Mouse (Mus musculus) embryonic facial prominence, embryonic 11.5 days (tissue): Measurements from ENCODE around the gene Iqschfp. TPM values are rescaled to one million over a fixed set of nuclear protein-coding genes. Genes with fewer than 3 reads are reported as not detected.

ENCODE experiments used
- ATAC-seq: fragments of 200-750 bp; cut with Nextera tagmentation; replicated peaks from 2 replicates; pipeline ENCODE4 v1.8.0; 2017; ENCODE audit warnings: low read depth; ENCODE audit not compliant: insufficient number of reproducible peaks, low FRiP score, low TSS enrichment
- DNase-seq: peaks from one replicate; pipeline ENCODE4 v3.0.0-alpha.2; 2015; ENCODE audit warnings: low spot score
- H3K27ac ChIP-seq: fragments of 300-500 bp; sonication (generic); replicated peaks from 2 replicates; pipeline ENCODE4 v1.5.1; 2014; ENCODE audit warnings: mild to moderate bottlenecking, low read depth, low read length, control low read depth
- H3K27me3 ChIP-seq: fragments of 300-500 bp; sonication (generic); 2 replicates; pipeline ENCODE4 v1.6.1; 2014; ENCODE audit warnings: mild to moderate bottlenecking, low read length, moderate library complexity, mixed read lengths; ENCODE audit not compliant: control insufficient read depth, insufficient read depth
- H3K36me3 ChIP-seq: fragments of 300-500 bp; sonication (generic); replicated peaks from 2 replicates; pipeline ENCODE4 v1.6.1; 2014; ENCODE audit warnings: low read depth, mild to moderate bottlenecking, low read length, moderate library complexity, mixed read lengths; ENCODE audit not compliant: control insufficient read depth, insufficient read depth
- H3K4me1 ChIP-seq: fragments of 300-500 bp; sonication (generic); 2 replicates; pipeline ENCODE4 v1.6.1; 2014; ENCODE audit warnings: low read length, mixed read lengths; ENCODE audit not compliant: control insufficient read depth, insufficient read depth
- H3K4me2 ChIP-seq: fragments of 300-500 bp; sonication (generic); 2 replicates; pipeline ENCODE4 v1.6.1; 2014; ENCODE audit warnings: low read depth, mild to moderate bottlenecking, control low read depth, low read length, moderate library complexity
- H3K4me3 ChIP-seq: fragments of 300-500 bp; sonication (generic); 2 replicates; pipeline ENCODE4 v1.5.1; 2014; ENCODE audit warnings: low read depth, low read length, control low read depth
- H3K9ac ChIP-seq: fragments of 300-500 bp; sonication (generic); replicated peaks from 2 replicates; pipeline ENCODE4 v1.6.1; 2014; ENCODE audit warnings: mild to moderate bottlenecking, control low read depth, low read length
- H3K9me3 ChIP-seq: fragments of 300-500 bp; sonication (generic); replicated peaks from 2 replicates; pipeline ENCODE4 v1.6.1; 2016; ENCODE audit warnings: mild to moderate bottlenecking, low read length, inconsistent platforms, mixed read lengths; ENCODE audit not compliant: control insufficient read depth
- WGBS: fragments of 180-500 bp; shearing (Covaris S2); extraction: QIAGEN DNeasy Blood & Tissue Kit; methylation state at CpG from one replicate; pipeline ENCODE4 v1.1.7; 2014; 5-methylcytosine and 5-hydroxymethylcytosine counted together
- polyA plus RNA-seq: library from polyadenylated mRNA; unstranded; fragments of >200 nt; fragmentation: Nextera tagmentation; extraction: Ambion mirVana; gene quantifications from 2 replicates; pipeline ENCODE4 v1.2.1, GENCODE M21; 2014

Gene Iqschfp
- polyA plus RNA-seq, 1 experiment from 2014 or later, result 0.87 TPM

DNA sequence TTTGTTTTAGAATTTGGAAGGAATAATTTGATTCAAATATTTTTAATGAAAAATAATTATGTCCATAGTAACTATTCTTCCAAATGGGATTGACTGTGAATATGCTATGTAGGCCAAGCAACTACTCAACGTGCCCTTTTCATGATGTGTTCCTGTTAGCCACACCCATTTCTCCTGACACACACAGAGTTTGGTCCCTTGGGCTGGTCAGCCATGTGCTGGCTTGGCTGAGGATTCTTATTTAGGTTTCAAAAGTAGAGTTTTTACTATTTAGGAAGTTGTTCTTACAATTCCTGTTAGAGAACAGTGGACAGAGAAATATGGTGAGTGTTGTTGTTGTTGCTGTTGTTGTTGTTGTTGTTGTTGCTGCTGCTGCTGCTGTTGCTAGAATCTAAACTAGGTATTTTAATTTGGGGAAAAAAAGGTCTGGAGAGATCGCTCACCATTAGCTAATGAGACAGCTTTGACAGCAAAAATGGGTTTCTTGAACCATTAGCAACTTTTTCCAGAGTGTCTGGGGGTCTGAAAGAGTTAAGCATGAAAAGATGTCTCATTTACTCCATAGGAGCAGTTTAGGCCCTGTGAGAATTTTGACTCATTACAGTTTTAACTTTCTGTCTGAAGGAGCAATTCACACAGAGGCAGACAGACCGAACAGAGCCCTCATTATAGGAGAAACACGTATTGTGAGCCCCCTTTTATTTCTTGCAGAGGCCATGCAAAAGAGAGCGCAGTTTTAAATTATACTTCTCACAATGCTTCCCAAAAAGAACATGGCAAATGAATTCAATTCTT is 247.0 kb downstream of the Iqschfp start:
- H3K36me3 ChIP-seq, result no peaks in the 10 kb centered on the region
- H3K27ac ChIP-seq, result no peak overlapping the region
- no peaks in the 10 kb centered on the region for H3K4me1 ChIP-seq
- WGBS, result 55% methylated on average over 5 of the region's 5 CpGs
- no peaks in the 10 kb centered on the region for H3K27me3 ChIP-seq
- DNase-seq (no peak), ATAC-seq (no peak)
- no peak overlapping the region for H3K4me2 ChIP-seq
- H3K9me3 ChIP-seq, result no peaks in the 10 kb centered on the region
- H3K4me3 ChIP-seq, result no peak overlapping the region
- H3K9ac ChIP-seq, result no peak overlapping the region

DNA sequence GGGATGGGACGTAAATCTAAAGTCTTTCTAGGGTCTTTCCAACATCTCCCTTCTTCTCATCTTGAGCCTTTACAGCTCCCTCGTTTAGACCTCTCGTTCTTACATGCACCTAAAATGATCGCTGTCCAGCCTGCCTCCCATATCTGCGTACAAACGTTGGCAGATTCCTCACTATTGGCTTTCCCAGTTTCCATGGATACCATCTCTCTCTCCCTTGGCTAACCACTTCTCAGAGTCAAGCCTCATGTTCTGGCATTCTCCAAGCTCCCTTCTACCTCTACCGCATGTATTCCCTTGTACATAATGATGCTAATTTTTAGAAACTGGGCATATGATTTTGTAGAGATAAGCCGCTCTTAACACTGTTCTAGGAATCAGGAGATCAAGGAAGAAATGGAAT is 258.7 kb downstream of the Iqschfp start:
- no peak overlapping the region for H3K27ac ChIP-seq
- no peaks in the 10 kb centered on the region for H3K36me3 ChIP-seq
- H3K27me3 ChIP-seq, result no peaks in the 10 kb centered on the region
- WGBS, result 88% methylated on average over 8 of the region's 8 CpGs
- no peak overlapping the region for H3K4me3 ChIP-seq
- ATAC-seq (no peak), DNase-seq (no peak)
- no peak overlapping the region for H3K4me2 ChIP-seq
- H3K9ac ChIP-seq, result no peak overlapping the region
- H3K4me1 ChIP-seq, result no peaks in the 10 kb centered on the region
- no peaks in the 10 kb centered on the region for H3K9me3 ChIP-seq

DNA sequence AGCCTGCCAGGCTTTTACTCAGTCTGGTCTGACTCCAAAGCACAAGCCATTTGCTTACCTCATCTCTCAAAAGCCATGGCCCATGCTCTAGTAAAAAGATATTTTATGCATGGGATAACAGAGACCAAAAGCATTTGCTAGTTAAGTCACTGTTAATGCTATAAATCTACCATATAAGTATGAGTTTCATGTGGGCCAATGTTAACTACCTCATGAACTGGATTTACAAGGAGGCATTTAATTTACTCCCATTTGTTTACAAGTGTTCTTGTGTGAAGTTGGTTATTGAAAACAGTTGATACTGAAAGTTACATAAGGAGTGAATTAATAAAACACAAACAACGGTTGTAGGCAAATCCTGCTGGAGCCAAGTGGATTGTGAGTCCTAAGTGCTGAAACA is 268.1 kb downstream of the Iqschfp start:
- ATAC-seq (no peak), DNase-seq (no peak)
- Histone ChIP-seq H3K4me3 (no peak overlapping the region), H3K27ac (no peak overlapping the region), H3K9ac (no peak overlapping the region), H3K4me2 (no peak overlapping the region), H3K36me3 (no peaks in the 10 kb centered on the region), H3K4me1 (no peaks in the 10 kb centered on the region), H3K9me3 (no peaks in the 10 kb centered on the region), H3K27me3 (no peaks in the 10 kb centered on the region)
- WGBS, result 81% methylated on average over 1 of the region's 1 CpGs

GRCm38 (mm10) chr3:68160760-68161159 is 268.7 kb downstream of the Iqschfp start:
- H3K4me3 ChIP-seq, result no peak overlapping the region
- DNase-seq (no peak), ATAC-seq (no peak)
- no peaks in the 10 kb centered on the region for H3K36me3 ChIP-seq
- no peak overlapping the region for H3K27ac ChIP-seq
- no peak overlapping the region for H3K4me2 ChIP-seq
- no peaks in the 10 kb centered on the region for H3K4me1 ChIP-seq
- no peaks in the 10 kb centered on the region for H3K9me3 ChIP-seq
- H3K9ac ChIP-seq, result no peak overlapping the region
- WGBS, result 77% methylated on average over 3 of the region's 3 CpGs
- no peaks in the 10 kb centered on the region for H3K27me3 ChIP-seq

DNA sequence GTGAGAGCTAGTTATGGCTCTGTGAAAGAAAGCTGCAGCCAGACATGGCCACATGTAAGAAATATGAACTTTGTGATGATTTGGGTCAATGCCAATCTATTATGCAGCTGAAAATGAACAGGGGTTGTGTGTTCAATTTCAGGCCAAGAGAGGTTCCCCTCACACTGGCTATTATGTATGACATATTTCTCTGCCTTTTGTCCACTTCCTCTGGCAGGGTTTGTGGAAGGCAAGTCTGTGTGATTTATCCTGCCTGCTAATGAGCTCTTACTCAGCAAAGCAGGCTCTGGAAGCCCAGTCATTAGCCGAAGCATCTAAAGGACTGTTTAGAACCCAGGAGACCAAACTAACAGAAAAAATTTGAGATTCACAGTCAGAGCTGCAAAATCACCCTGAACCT is 286.2 kb downstream of the Iqschfp start:
- Histone ChIP-seq H3K9me3 (no peaks in the 10 kb centered on the region), H3K36me3 (no peaks in the 10 kb centered on the region), H3K27me3 (no peaks in the 10 kb centered on the region), H3K4me3 (no peak overlapping the region), H3K9ac (no peak overlapping the region), H3K27ac (no peak overlapping the region), H3K4me1 (no peaks in the 10 kb centered on the region), H3K4me2 (no peak overlapping the region)
- no peak for ATAC-seq
- 88% methylated on average over 1 of the region's 1 CpGs for WGBS
- no peak for DNase-seq

- Histone ChIP-seq H3K9ac (no peak overlapping the region), H3K36me3 (no peaks in the 10 kb centered on the region), H3K27me3 (no peaks in the 10 kb centered on the region), H3K4me2 (no peak overlapping the region), H3K9me3 (no peaks in the 10 kb centered on the region), H3K4me3 (no peak overlapping the region), H3K4me1 (no peaks in the 10 kb centered on the region), H3K27ac (no peak overlapping the region)
- 61% methylated on average over 8 of the region's 8 CpGs for WGBS
- DNase-seq (peak; percentile 11), ATAC-seq (no peak)
These were observed 295.4 kb downstream of the Iqschfp start for GRCm38 (mm10) chr3:68187471-68187870.

DNA sequence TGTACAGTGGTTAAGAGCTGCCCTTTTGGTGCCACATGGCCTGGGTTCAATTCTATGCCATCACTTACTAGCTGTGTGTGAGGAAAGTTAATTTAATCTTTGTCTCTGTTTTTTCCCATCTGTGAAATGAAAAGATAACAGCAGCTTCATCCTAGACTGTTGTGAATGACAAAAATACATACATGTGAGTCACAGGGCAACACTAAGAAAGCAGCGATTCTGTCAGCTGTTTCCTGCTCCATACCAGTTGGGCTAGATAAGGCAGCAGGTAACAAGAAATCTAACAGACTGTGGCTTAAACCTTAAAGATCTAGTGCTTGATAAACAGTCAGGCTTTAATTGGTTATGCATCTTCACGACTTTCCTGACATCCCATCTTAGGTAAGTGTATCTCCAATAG is 297.1 kb downstream of the Iqschfp start:
- Histone ChIP-seq H3K27ac (no peak overlapping the region), H3K27me3 (no peaks in the 10 kb centered on the region), H3K4me2 (no peak overlapping the region), H3K4me3 (no peak overlapping the region), H3K36me3 (no peaks in the 10 kb centered on the region), H3K9ac (no peak overlapping the region), H3K9me3 (no peaks in the 10 kb centered on the region), H3K4me1 (no peaks in the 10 kb centered on the region)
- DNase-seq (no peak), ATAC-seq (no peak)
- 83% methylated on average over 2 of the region's 2 CpGs for WGBS

DNA sequence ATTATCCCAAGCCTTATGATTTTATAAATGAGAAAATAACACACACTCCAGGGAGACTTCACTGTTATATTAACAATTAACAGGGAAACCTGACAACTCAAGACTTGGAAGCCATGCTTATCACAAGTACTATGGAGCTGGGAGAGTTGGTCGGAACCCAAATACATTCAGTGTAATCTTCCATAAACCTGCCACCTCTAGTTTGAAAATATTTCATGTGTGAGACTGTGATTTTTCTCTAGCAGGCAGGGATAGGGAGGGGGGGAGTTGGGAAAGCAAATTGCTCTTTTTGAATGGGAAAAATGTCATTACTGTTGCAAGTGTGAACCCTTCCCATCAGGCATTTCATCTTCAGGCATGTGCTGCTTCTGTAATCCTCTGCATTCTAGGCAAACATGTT is 304.9 kb downstream of the Iqschfp start:
- no peak overlapping the region for H3K27ac ChIP-seq
- no peak overlapping the region for H3K9ac ChIP-seq
- 90% methylated on average over 1 of the region's 1 CpGs for WGBS
- no peak overlapping the region for H3K4me2 ChIP-seq
- no peaks in the 10 kb centered on the region for H3K27me3 ChIP-seq
- H3K9me3 ChIP-seq, result no peaks in the 10 kb centered on the region
- H3K4me3 ChIP-seq, result no peak overlapping the region
- H3K36me3 ChIP-seq, result no peaks in the 10 kb centered on the region
- ATAC-seq (no peak), DNase-seq (no peak)
- no peaks in the 10 kb centered on the region for H3K4me1 ChIP-seq
